7 mouse cellular contexts compared by ENCODE assay signal in genomic region chr17:35166352-35167035, GRCm38 (mm10). TPM values are rescaled to one million over a fixed set of nuclear protein-coding genes. Genes with fewer than 3 reads are reported as not detected.
DNase-seq lines count a peak whose midpoint lies in the region; ATAC-seq and TF ChIP-seq lines count a peak whose summit lies in the region.

No protein-coding gene starts in this region.

- DNase-seq in T-cell, adult 2 months (ENCODE audit: low spot score), result peak; percentile 79
- DNase-seq in left cerebral cortex, adult 18-20 months (ENCODE audit: low spot score in 2 of 2), result peak; percentile 54 to 73
- peak; percentile 71 to 85 for DNase-seq in spleen, postnatal 36 days (ENCODE audit: low spot score in 2 of 2)

- no peak overlapping the region for H3K9ac ChIP-seq in embryonic facial prominence, embryonic 12.5 days
- peak overlapping the region; percentile 68 for H3K9ac ChIP-seq in hindbrain, embryonic 13.5 days

- TF ChIP-seq CTCF in E14TG2a.4 (conservative IDR thresholded peaks at IDR 0.05; ENCODE audit: low read length), result peak; percentile 62

- no peaks in the 10 kb centered on the region for H3K9me3 ChIP-seq in E14TG2a.4 (ENCODE audit: low read length)
- no peaks in the 10 kb centered on the region for H3K9me3 ChIP-seq in embryonic facial prominence, embryonic 12.5 days
- H3K9me3 ChIP-seq in hindbrain, embryonic 13.5 days, result no peaks in the 10 kb centered on the region

- H3K4me2 ChIP-seq in embryonic facial prominence, embryonic 12.5 days (replicated peaks), result peak overlapping the region; percentile 45
- peak overlapping the region; percentile 65 for H3K4me2 ChIP-seq in hindbrain, embryonic 13.5 days

- peaks cover 11% of the 10 kb centered on the region; the same call in 1 of the 2 replicates for H3K27me3 ChIP-seq in E14TG2a.4 (ENCODE audit: insufficient read depth, low read length)
- H3K27me3 ChIP-seq in embryonic facial prominence, embryonic 12.5 days, result no peaks in the 10 kb centered on the region
- H3K27me3 ChIP-seq in hindbrain, embryonic 13.5 days, result no peaks in the 10 kb centered on the region

- H3K4me1 ChIP-seq in E14TG2a.4 (replicated peaks; ENCODE audit: low read depth, low read length), result peaks cover 34% of the 10 kb centered on the region
- peaks cover 18% of the 10 kb centered on the region for H3K4me1 ChIP-seq in embryonic facial prominence, embryonic 12.5 days
- peaks cover 36% of the 10 kb centered on the region for H3K4me1 ChIP-seq in hindbrain, embryonic 13.5 days (replicated peaks)

- peaks cover 30% of the 10 kb centered on the region for H3K36me3 ChIP-seq in E14TG2a.4 (ENCODE audit: insufficient read depth, low read length)
- peaks cover 9% of the 10 kb centered on the region for H3K36me3 ChIP-seq in embryonic facial prominence, embryonic 12.5 days
- peaks cover 7% of the 10 kb centered on the region for H3K36me3 ChIP-seq in hindbrain, embryonic 13.5 days

- peak overlapping the region; percentile 83; the same call in 1 of the 2 replicates for H3K4me3 ChIP-seq in E14TG2a.4 (replicated peaks; ENCODE audit: low read length)
- no peak overlapping the region for H3K4me3 ChIP-seq in embryonic facial prominence, embryonic 12.5 days
- H3K4me3 ChIP-seq in hindbrain, embryonic 13.5 days, result peak overlapping the region; percentile 100

- peak overlapping the region; percentile 97 for H3K27ac ChIP-seq in embryonic facial prominence, embryonic 12.5 days
- peak overlapping the region; percentile 98 for H3K27ac ChIP-seq in hindbrain, embryonic 13.5 days

- no peak for ATAC-seq in embryonic facial prominence, embryonic 12.5 days (ENCODE audit: insufficient number of reproducible peaks, insufficient read depth, low FRiP score, low TSS enrichment)
- ATAC-seq in hindbrain, embryonic 13.5 days (ENCODE audit: low FRiP score), result no peak
- ATAC-seq in megakaryocyte-erythroid progenitor cell, adult 5-6 weeks (replicated peaks; ENCODE audit: low FRiP score, low TSS enrichment, poor library complexity, severe bottlenecking), result peak; percentile 27; the same call in 1 of the 2 replicates

- 67% methylated on average over 8 of the region's 8 CpGs for WGBS in embryonic facial prominence, embryonic 12.5 days
- 68% methylated on average over 8 of the region's 8 CpGs for whole genome bisulfite sequencing in hindbrain, embryonic 13.5 days

RNA-seq across cellular contexts. Expression of gene Prrc2a, which starts 1.8 kb away (rescaled TPM):
- polyA plus RNA-seq in embryonic facial prominence, embryonic 12.5 days (2016; fragmentation: Nextera tagmentation; extraction: Ambion mirVana), result 225 and 230 TPM in 2 replicates
- 181 and 196 TPM in 2 replicates for polyA plus RNA-seq in hindbrain, embryonic 13.5 days (2015; fragmentation: Nextera tagmentation; extraction: Ambion mirVana)
- 100 to 1,000 TPM; 270 to 288 TPM for total RNA-seq in left cerebral cortex, adult 18-20 months (2021)
- 392 and 430 TPM in 2 replicates for total RNA-seq in megakaryocyte-erythroid progenitor cell, adult 5-6 weeks (2014; fragmentation: Nextera tagmentation)
- total RNA-seq in megakaryocyte-erythroid progenitor cell, adult 5-6 weeks (2017), result 44.9 and 47.1 TPM in 2 replicates

RNA-seq across cellular contexts. Expression of gene Aif1, which starts 9.4 kb away (rescaled TPM):
- 7.0 and 7.3 TPM in 2 replicates for polyA plus RNA-seq in embryonic facial prominence, embryonic 12.5 days (2016; fragmentation: Nextera tagmentation; extraction: Ambion mirVana)
- polyA plus RNA-seq in hindbrain, embryonic 13.5 days (2015; fragmentation: Nextera tagmentation; extraction: Ambion mirVana), result 8.7 and 11.6 TPM in 2 replicates
- total RNA-seq in left cerebral cortex, adult 18-20 months (2021), result 10 to 100 TPM in 1 of 2 experiments, 1 to 10 TPM in 1; 8.6 to 11.6 TPM
- not detected in 2 replicates for total RNA-seq in megakaryocyte-erythroid progenitor cell, adult 5-6 weeks (2014; fragmentation: Nextera tagmentation)
- 7.4 TPM in 1 of 2 replicates, not detected in the other for total RNA-seq in megakaryocyte-erythroid progenitor cell, adult 5-6 weeks (2017)

RNA-seq across cellular contexts. Expression of gene Lst1, which starts 21.7 kb away (rescaled TPM):
- 5.9 and 7.7 TPM in 2 replicates for polyA plus RNA-seq in embryonic facial prominence, embryonic 12.5 days (2016; fragmentation: Nextera tagmentation; extraction: Ambion mirVana)
- 6.8 and 8.9 TPM in 2 replicates for polyA plus RNA-seq in hindbrain, embryonic 13.5 days (2015; fragmentation: Nextera tagmentation; extraction: Ambion mirVana)
- total RNA-seq in left cerebral cortex, adult 18-20 months (2021), result 1 to 10 TPM; 6.0 to 6.9 TPM
- total RNA-seq in megakaryocyte-erythroid progenitor cell, adult 5-6 weeks (2014; fragmentation: Nextera tagmentation), result not detected in 2 replicates
- 15.8 TPM in 1 of 2 replicates, not detected in the other for total RNA-seq in megakaryocyte-erythroid progenitor cell, adult 5-6 weeks (2017)

RNA-seq across cellular contexts. Expression of gene Ltb, which starts 27.7 kb away (rescaled TPM):
- polyA plus RNA-seq in embryonic facial prominence, embryonic 12.5 days (2016; fragmentation: Nextera tagmentation; extraction: Ambion mirVana), result 0.95 and 0.98 TPM in 2 replicates
- 0.44 and 0.52 TPM in 2 replicates for polyA plus RNA-seq in hindbrain, embryonic 13.5 days (2015; fragmentation: Nextera tagmentation; extraction: Ambion mirVana)
- total RNA-seq in left cerebral cortex, adult 18-20 months (2021), result under 1 TPM; 0.79 to 0.80 TPM
- 5.5 and 12.6 TPM in 2 replicates for total RNA-seq in megakaryocyte-erythroid progenitor cell, adult 5-6 weeks (2014; fragmentation: Nextera tagmentation)
- 1.3 TPM in 1 of 2 replicates, not detected in the other for total RNA-seq in megakaryocyte-erythroid progenitor cell, adult 5-6 weeks (2017)

RNA-seq across cellular contexts. Expression of gene Bag6, which starts 31.5 kb away (rescaled TPM):
- polyA plus RNA-seq in embryonic facial prominence, embryonic 12.5 days (2016; fragmentation: Nextera tagmentation; extraction: Ambion mirVana), result 73.3 and 74.0 TPM in 2 replicates
- polyA plus RNA-seq in hindbrain, embryonic 13.5 days (2015; fragmentation: Nextera tagmentation; extraction: Ambion mirVana), result 76.5 and 81.9 TPM in 2 replicates
- 100 to 1,000 TPM; 294 to 308 TPM for total RNA-seq in left cerebral cortex, adult 18-20 months (2021)
- 158 TPM in 2 replicates for total RNA-seq in megakaryocyte-erythroid progenitor cell, adult 5-6 weeks (2014; fragmentation: Nextera tagmentation)
- 63.3 and 105 TPM in 2 replicates for total RNA-seq in megakaryocyte-erythroid progenitor cell, adult 5-6 weeks (2017)
